Mouse (Mus musculus) stomach, embryonic 15.5 days (tissue): Measurements from ENCODE around the gene Zfp978. TPM values are rescaled to one million over a fixed set of nuclear protein-coding genes. Genes with fewer than 3 reads are reported as not detected.

Source experiments
- polyA plus RNA-seq: library from polyadenylated mRNA; unstranded; fragments of >200 nt; fragmentation: Nextera tagmentation; extraction: Ambion mirVana; gene quantifications from 2 replicates; pipeline ENCODE4 v1.2.1, GENCODE M21; 2015

The Zfp978 gene
- polyA plus RNA-seq, 1 experiment from 2014 or later, result not detected

Other genes with a start within 250 kb of the Zfp978 start
- gene Zfp991, start 229.3 kb upstream of the Zfp978 start, polyA plus RNA-seq, result 6.6 and 7.3 TPM in 2 replicates
- 0.14 and 0.37 TPM in 2 replicates for gene Zfp988, start 55.6 kb upstream of the Zfp978 start, polyA plus RNA-seq
- 5.1 and 5.4 TPM in 2 replicates for gene Zfp982, start 131.1 kb downstream of the Zfp978 start, polyA plus RNA-seq
- 0.32 and 0.42 TPM in 2 replicates for gene Gm16503, start 178.9 kb downstream of the Zfp978 start, polyA plus RNA-seq
- 0.18 and 0.26 TPM in 2 replicates for gene Zfp985, start 192.0 kb downstream of the Zfp978 start, polyA plus RNA-seq